Mouse (Mus musculus): Measurements from ENCODE around the gene Foxk1.

Foxk1 gene

DNA sequence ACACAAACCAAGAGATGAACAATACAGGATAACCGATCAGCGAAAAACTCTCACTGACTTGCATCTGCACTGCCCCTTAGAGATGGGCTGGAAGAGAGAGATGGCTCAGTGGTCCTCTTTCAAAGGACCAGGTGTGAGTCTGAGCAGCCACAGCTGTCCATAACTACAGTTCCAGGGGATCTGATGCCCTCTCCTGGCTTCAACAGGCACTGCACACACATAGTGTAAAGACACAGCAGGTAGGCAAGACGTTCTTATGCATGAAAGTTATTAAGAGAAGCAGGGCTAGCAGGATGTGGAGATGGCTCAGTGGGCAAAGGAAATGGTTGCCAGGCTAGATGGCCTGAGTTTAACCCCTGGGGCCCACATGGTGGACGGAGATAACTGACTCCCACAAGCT, 13.6 kb upstream of the Foxk1 start:
- DNase-seq (ENCODE audit: low spot score in 2 of 2): no peak

GRCm38 (mm10) chr5:142391691-142392090, 9.6 kb upstream of the Foxk1 start:
- DNase-seq (ENCODE audit: low spot score in 2 of 2): no peak

DNA sequence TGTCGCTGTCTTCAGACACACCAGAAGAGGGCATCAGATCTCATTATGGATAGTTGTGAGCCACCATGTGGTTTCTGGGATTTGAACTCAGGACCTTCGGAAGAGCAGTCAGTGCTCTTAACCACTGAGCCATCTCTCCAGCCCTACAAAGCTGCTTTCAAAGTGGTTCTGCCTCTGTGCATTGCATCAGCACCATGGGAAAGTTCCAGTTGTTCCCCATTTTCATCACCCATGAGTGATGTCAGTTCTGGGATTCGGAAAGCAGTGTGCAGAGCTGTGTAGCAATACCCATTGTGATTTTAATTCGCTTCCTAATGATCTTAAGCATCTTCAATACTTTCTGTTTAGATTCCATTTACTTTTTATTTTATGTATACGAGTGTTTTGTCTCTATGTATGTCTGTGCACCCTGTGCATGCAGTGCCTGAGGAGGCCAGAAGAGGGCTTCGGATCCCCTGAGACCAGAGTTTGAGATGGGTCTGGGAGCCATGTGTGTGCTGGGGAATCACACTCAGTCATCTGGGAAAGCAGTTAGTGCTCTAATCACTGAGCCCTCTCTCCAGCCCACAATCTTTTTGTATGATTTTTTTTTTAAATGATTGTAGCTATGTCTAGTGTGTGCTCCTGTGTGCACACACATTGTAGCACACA, 6.6 kb upstream of the Foxk1 start:
- DNase-seq (ENCODE audit: low spot score in 2 of 2): no peak

GRCm38 (mm10) chr5:142395909-142396308, 5.4 kb upstream of the Foxk1 start:
- DNase-seq (ENCODE audit: low spot score in 2 of 2): no peak

DNA sequence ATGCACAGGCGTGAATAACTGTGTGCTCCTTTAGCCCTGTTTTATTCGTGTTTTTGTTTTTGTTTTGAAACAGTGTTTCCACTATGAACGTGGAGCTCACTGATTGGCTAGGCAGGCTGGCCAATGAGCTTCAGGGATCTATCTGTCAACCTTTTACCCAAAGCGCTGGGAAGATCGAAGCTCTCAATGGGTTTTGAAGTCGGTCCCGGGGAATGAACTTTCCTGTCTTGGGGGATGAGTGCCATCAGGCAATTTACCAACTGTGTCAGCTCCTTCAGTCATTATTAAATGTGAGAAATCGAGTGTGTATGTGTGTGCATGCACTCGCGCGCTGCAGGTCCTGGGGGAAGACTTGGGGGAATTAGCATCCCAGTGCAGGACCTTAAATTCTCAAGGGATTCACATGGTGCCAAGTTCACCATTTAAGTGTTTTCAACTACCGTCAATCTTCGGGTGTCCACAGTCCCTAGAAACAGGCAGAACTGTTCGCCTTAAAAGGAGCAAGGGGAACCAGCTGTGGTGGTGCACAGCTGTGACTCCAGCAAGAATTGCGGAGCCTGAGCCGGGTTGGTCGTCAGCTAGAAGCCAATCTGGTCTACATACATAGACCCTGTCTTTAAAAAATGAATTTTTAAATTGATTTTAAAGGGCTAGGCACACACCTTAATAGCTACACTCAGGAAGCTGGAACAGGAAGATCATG, 965 bp upstream of the Foxk1 start:
- no peak for DNase-seq (ENCODE audit: low spot score in 2 of 2)

DNA sequence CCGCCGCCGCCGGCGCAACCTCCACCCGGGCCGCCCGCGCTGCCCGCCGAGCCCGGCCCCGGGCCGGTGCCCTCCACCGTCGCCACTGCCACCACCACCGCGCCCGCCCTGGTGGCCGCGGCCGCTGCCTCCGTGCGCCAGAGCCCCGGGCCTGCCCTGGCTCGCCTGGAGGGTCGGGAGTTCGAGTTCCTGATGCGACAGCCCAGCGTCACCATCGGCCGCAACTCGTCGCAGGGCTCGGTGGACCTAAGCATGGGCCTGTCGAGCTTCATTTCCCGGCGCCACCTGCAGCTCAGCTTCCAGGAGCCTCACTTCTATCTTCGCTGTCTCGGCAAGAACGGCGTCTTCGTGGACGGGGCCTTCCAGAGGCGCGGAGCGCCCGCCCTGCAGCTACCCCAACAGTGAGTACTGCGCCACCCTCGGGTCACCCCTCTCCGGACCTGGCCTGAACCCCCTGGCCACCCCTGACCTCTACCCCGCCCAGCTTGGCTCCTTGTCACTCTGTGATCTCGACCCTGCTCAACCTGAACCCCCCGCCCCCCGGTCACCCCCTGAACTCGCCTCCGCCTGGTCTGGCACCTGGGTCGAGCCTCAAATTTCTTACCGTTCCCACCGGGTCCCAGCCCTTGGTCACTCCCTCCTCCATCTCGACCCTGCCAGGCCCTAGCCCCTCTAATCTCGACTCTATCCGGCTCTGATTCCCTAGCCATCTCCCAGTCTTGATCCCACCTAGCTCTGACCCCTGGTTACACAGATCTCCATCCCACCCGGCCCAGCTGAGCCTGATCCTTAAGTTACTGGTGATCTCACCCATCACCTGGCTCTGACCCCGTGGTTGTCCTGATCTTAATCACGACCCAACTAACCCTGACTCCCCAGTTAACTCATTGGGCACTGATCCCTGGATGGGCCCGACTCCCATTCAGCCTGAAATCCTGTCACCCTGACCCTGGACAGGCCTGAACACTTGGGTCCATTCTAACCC, 636 bp downstream of the Foxk1 start:
- DNase-seq (ENCODE audit: low spot score in 2 of 2): no peak

DNA sequence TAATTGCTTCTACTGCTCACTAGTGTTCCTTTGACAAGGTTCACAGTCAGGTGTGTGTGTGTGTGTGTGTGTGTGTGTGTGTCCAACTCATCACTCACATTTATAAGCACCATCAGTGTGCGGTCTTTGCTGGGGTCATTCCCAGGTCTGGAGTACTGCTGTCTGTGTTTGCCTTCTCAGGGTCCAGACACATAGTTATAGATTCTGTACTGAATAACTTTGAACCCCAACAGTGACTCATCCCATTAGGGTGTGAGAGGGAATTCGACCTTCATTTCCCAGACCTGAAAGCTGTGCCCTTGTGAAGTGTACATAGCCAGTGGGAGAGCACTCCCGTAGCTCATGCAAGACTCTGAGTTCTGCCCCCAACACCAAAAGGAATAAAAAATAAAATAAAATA, 2.4 kb downstream of the Foxk1 start:
- no peak for DNase-seq (ENCODE audit: low spot score in 2 of 2)

- DNase-seq (ENCODE audit: low spot score in 2 of 2): no peak
These were observed 3.0 kb downstream of the Foxk1 start for GRCm38 (mm10) chr5:142404307-142404706.

- DNase-seq (ENCODE audit: low spot score in 2 of 2): peak; percentile 65 to 85
These were observed 4.1 kb downstream of the Foxk1 start for GRCm38 (mm10) chr5:142405426-142405825.

DNA sequence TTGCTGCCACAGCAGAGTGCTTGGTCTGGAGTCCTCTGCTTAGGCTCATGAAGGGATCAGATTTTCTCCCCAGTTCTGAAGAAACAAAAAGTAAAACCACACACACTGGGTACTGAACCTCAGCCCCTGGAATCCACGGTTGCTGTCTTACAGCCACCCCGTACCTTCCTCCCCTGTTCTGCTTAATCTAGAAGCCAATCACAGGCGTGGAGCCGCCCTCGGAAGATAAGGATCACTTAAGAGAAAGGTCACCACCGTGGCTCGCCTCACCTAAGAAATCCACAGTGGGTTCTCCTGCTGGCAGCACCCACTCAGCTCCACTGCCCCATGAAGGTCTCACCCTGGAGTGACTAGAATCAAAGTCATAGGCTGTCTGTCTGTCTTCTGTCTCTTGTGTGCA, 5.1 kb downstream of the Foxk1 start:
- DNase-seq (ENCODE audit: low spot score in 2 of 2): no peak

DNA sequence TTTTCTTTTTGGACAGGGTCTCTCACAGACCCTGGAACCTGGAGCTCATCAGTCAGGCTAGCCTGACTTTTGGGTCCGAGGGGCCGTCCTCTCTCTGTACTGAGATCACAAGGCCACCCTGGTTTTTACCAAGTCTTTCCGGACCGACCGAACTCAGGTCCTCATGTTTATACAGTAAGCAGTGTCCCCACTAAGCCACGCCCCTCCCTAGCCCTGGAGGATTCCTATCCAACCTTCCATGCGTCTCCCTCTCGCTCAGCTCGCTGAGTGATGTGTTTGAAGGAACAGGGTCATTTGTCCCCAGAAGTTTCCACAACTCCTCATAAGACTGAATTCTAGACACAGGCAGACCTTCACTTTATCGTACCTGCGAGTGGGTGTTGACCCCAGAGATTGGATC, 5.6 kb downstream of the Foxk1 start:
- DNase-seq (ENCODE audit: low spot score in 2 of 2): no peak

DNA sequence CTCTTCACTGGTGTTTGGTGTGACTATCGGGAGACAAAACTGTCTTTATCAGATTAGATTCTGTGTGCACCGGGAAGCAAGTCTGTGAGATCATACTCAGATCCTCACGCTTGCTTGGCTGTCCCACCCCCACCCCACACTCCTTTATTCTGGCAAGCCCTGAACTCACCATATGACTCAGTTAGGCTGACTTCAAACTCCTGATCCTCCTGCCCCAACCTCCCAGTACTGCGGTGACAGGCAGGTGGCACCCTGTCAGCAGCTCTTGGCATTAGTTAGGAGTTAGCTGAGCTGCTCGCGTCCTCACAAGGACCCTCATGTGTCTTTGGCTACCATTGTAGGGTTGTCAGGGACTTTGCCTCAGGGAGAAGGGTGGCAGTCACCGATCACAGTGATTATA, 6.1 kb downstream of the Foxk1 start:
- no peak for DNase-seq (ENCODE audit: low spot score in 2 of 2)

DNA sequence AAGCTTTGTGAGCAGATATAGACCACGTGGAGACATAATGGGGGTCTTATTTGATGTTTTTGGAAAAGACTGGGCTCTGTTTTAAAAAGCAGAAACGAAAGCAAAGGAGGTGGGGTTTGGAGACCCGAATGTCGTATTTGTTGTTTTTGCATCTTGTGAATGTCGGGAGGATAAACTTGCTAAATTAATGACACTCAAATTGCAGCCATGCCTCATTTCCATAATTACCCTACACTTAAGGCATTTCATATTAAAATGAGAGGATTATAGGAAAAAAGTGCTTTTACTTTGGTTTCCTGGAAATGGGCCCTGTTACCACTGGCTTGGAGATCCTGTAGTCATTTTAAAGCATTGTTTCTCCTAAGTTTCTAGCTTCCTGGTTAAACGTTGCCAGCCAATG, 7.9 kb downstream of the Foxk1 start:
- DNase-seq (ENCODE audit: low spot score in 2 of 2): no peak

GRCm38 (mm10) chr5:142410348-142410747, 9.1 kb downstream of the Foxk1 start:
- DNase-seq (ENCODE audit: low spot score in 2 of 2): no peak

DNA sequence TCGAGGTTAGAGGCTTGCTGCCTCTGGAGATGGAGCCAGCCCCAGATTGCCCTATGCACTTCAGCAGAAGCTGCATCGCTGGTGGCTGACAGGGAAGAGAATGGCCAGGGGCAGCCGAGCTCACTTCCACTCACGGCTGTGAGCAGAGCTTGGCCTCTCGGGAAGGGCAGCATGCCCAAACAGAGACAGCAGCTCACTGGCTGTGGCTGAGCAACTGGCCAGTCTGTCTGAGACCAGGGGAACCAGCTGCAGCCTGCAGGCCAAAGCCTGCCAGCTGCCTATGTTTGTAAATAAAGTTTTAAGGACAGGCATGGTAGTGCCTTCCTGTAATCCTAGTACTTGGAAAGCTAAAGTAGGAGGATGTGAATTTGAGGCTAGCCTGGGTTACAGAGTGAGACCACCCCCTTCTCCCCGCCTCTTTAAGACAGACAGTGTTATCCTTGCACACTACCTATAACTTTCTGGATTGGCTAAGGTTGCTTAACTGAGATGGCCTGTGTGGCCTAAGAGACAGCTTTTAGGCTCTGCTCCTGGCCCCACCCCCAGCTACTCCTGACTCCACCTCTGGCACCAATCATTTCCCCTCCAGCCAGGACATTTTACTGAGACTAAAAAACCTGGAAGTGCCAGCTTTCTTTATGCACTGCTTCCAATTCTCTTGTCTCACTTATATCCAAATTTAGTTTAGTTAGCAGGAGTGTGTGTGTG, 11.5 kb downstream of the Foxk1 start:
- no peak for DNase-seq (ENCODE audit: low spot score in 2 of 2)

- DNase-seq (ENCODE audit: low spot score in 2 of 2): no peak
These were observed 12.6 kb downstream of the Foxk1 start for GRCm38 (mm10) chr5:142413723-142414445.

DNA sequence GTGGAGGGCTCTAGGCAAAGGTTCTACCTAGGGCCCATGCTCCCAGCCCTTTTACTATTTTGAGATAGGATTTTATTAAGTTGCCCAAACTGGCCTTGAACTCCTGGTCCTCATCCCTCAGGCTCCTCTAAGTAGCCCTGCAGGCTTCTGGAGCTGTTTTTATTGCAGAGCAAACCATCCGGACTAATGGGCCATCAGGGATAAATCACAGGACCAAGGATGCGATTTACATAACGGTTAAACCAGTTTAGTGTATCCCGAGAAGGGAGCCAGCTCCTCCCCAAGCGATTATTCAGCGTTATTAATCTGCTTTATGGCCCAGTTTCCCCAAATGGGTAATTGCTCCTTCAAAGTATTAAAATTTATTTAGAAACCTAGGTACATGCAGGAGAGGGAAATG, 14.1 kb downstream of the Foxk1 start:
- DNase-seq (ENCODE audit: low spot score in 2 of 2): no peak

- DNase-seq (ENCODE audit: low spot score in 2 of 2): peak in 1 of 2 experiments; percentile 57
These were observed 14.9 kb downstream of the Foxk1 start for GRCm38 (mm10) chr5:142416070-142416775.

DNA sequence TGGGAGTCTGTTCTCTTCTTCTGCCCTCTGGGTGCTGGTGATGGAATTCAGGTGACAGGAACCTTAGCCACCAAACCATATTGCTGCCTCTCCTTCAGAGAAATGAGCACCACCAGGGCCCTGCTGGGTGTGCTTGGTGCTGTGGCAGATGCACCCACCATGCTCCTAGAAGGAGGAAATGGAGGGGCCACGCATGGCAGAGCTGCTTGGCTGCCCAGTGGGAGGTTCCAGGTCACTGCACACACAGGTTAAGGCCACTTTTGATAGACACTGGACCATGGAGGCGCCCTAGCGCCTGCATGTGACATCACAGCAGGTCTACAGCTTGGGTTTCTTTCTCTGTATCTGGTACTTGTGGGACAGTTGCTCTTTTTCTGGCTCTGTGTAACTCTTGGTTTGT, 15.8 kb downstream of the Foxk1 start:
- DNase-seq (ENCODE audit: low spot score in 2 of 2): no peak

DNA sequence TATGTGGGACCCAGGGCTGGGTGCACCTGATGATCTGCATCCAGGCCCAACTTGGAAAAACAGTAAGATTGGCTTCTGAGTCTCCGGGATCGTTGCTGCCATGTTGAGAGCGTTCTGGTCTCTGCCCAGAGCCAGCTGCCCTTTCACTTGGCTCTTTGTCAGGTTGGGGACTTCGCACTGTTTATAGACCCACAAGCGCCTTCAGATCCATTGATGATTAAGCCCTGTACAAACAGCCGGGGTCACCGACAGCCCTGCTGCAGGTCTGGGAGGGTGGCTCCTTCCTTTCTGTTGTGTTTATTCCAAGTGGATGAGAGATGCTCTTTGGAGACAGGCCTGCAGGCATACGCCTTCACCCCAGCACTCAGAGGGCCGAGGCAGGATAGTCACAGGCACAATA, 16.6 kb downstream of the Foxk1 start:
- no peak for DNase-seq (ENCODE audit: low spot score in 2 of 2)

GRCm38 (mm10) chr5:142418419-142418818, 17.1 kb downstream of the Foxk1 start:
- no peak for DNase-seq (ENCODE audit: low spot score in 2 of 2)
